ENCODE assay signal across 8 mouse cellular contexts in the genomic region with DNA sequence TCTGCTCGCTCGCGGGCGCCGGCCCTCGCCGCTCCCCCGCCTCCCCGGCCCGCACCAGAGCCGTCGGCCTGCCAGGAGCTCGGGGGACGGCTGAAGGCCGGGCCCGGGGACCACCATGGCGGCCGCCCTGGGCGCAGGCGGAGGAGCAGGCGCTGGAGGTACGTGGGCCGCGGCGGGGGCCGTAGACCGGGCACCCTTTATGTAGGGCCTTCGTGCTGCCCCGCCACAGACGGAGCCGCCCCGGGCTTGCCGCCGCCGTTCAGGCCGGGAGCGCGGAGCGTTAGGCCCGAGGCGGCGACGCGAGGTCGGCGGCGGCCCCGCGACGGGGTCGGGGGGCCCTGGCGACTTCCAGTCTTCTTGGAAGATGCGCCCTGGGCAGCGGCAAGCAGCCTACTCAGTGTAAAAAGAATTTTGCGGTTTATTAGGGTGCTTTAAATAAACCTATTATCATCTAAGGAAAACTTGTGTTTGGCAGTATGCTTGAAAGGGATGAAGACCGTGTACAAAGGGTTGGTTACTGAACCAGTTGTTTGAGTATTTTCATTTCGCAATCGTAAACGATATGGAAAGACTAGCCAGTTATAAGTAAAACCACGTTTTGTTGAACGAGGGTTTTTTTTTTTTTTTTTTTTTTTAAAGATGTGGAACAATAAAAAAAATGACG. TPM values are rescaled to one million over a fixed set of nuclear protein-coding genes. Genes with fewer than 3 reads are reported as not detected.
DNase-seq lines count a peak whose midpoint lies in the region; ATAC-seq and TF ChIP-seq lines count a peak whose summit lies in the region.

No protein-coding gene starts in this region.

- peak; percentile 81 for ATAC-seq in hindbrain, embryonic 15.5 days (ENCODE audit: low FRiP score, low read depth)

- no peaks in the 10 kb centered on the region for H3K9me3 ChIP-seq in hindbrain, embryonic 15.5 days
- no peaks in the 10 kb centered on the region for H3K9me3 ChIP-seq in midbrain, embryonic 10.5 days (replicated peaks)

- under 1% methylated on average over 55 of the region's 62 CpGs for WGBS in hindbrain, embryonic 15.5 days
- under 1% methylated on average over 62 of the region's 62 CpGs for WGBS in midbrain, embryonic 10.5 days

- H3K4me3 ChIP-seq in left cerebral cortex, adult 2 months, result peak overlapping the region; percentile 97
- peak overlapping the region; percentile 90 for H3K4me3 ChIP-seq in hindbrain, embryonic 15.5 days
- H3K4me3 ChIP-seq in midbrain, embryonic 10.5 days, result peak overlapping the region; percentile 97

- TF ChIP-seq CTCF in left cerebral cortex, adult 2 months (IDR thresholded peaks at IDR 0.05), result no peak

- peak overlapping the region; percentile 99 for H3K9ac ChIP-seq in hindbrain, embryonic 15.5 days

- intact Hi-C loops in left cerebral cortex, adult 2 months (cut with DNase I), result loop anchor here (2.0 to 10.0 kb wide), 2 partner anchors 243 to 1251 kb away; partner anchors contain the start of genes Insig1 and Ube3c
- intact Hi-C loops in left cerebral cortex, postnatal 4 days (cut with DNase I), result no loop called here
- intact Hi-C loops in left cerebral cortex, postnatal 25 days (cut with DNase I), result loop anchor here (2.0 to 10.0 kb wide), 3 partner anchors 149 to 1247 kb away; partner anchors contain the start of genes Paxip1 and Ube3c

- DNase-seq in left cerebral cortex, adult 2 months (ENCODE audit: extremely low spot score in 1 of 2, low spot score in 2 of 2), result no peak
- no peak for DNase-seq in left cerebral cortex, postnatal 4 days
- peak; percentile 12 for DNase-seq in brain, embryonic 18.5 days (ENCODE audit: low read depth, low spot score)
- DNase-seq in midbrain, embryonic 10.5 days (ENCODE audit: low spot score), result no peak
- no peak for DNase-seq in thymus, postnatal 0 days (ENCODE audit: low spot score)
- DNase-seq in right cerebral cortex, postnatal 10 days (ENCODE audit: low spot score in 2 of 2), result no peak
- no peak for DNase-seq in left cerebral cortex, postnatal 25 days (ENCODE audit: low spot score in 2 of 2)

- H3K27me3 ChIP-seq in hindbrain, embryonic 15.5 days, result no peaks in the 10 kb centered on the region
- no peaks in the 10 kb centered on the region for H3K27me3 ChIP-seq in midbrain, embryonic 10.5 days (ENCODE audit: low read depth, poor library complexity, severe bottlenecking)

- peak overlapping the region; percentile 100 for H3K27ac ChIP-seq in left cerebral cortex, adult 2 months
- peak overlapping the region; percentile 100 for H3K27ac ChIP-seq in hindbrain, embryonic 15.5 days (replicated peaks)
- H3K27ac ChIP-seq in midbrain, embryonic 10.5 days (replicated peaks), result peak overlapping the region; percentile 100

- peak overlapping the region; percentile 72 for H3K4me2 ChIP-seq in hindbrain, embryonic 15.5 days

- peaks cover 39% of the 10 kb centered on the region for H3K4me1 ChIP-seq in hindbrain, embryonic 15.5 days (replicated peaks)
- H3K4me1 ChIP-seq in midbrain, embryonic 10.5 days, result peaks cover 30% of the 10 kb centered on the region

- H3K36me3 ChIP-seq in hindbrain, embryonic 15.5 days, result no peaks in the 10 kb centered on the region
- peaks cover 11% of the 10 kb centered on the region; the same call in 1 of the 2 replicates for H3K36me3 ChIP-seq in midbrain, embryonic 10.5 days

RNA-seq across cellular contexts. Expression of gene Rbm33, which starts 0.5 kb away (rescaled TPM):
- total RNA-seq in left cerebral cortex, adult 2 months (2021), result 10 to 100 TPM; 72.1 to 75.2 TPM
- 10 to 100 TPM; 68.5 to 78.5 TPM for total RNA-seq in left cerebral cortex, postnatal 4 days (2021)
- 14.1 and 15.9 TPM in 2 replicates for polyA plus RNA-seq in hindbrain, embryonic 15.5 days (2015; fragmentation: Nextera tagmentation; extraction: Ambion mirVana)
- polyA plus RNA-seq in midbrain, embryonic 10.5 days (2016; fragmentation: Nextera tagmentation; extraction: Ambion mirVana), result 13.2 and 15.3 TPM in 2 replicates
- 9.0 and 12.5 TPM in 2 replicates for polyA plus RNA-seq in thymus, postnatal 0 days (2015; fragmentation: Nextera tagmentation; extraction: Ambion mirVana)
- total RNA-seq in left cerebral cortex, postnatal 25 days (2021), result 10 to 100 TPM; 63.8 to 70.7 TPM
